Mouse (Mus musculus): Measurements from ENCODE around the gene Myl6.

DNA sequence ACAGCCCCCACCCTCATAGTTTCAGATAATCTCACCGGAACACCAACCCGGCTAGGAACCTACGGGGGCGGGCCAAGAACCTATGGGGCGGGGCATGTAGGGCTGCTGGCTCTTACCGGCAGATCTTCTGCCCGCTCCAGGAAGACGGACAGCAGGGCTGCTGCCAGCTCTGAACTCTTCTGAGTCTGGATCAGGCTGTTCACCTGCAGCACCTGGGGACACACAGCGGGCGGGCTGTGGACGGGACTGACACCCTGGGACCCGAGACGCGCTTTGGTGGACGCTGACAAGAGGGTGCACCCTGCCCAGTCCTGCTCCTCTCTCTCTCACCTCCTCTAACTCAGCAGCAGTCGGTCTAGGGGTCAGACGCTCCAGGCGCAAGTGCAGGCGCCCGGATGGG is 22.1 kb upstream of the Myl6 start:
- no peak; the same call in 1 of the 2 replicates for TF ChIP-seq POLR2A (IDR thresholded peaks at IDR 0.05; ENCODE audit: borderline replicate concordance, control insufficient read depth, low read depth, low read length)
- TF ChIP-seq CTCF (IDR thresholded peaks at IDR 0.05; ENCODE audit: control insufficient read depth, insufficient read depth, low read length): no peak

All from bone marrow, adult 2 months (tissue).